Mouse (Mus musculus): ENCODE measurements around the gene Stap2.

- TF ChIP-seq CTCF (IDR thresholded peaks at IDR 0.05; ENCODE audit: control insufficient read depth, insufficient read depth, low read length) (no peak), POLR2A (IDR thresholded peaks at IDR 0.05; ENCODE audit: borderline replicate concordance, control insufficient read depth, low read depth, low read length) (no peak)
These were observed 21.5 kb upstream of the Stap2 start for GRCm38 (mm10) chr17:56026881-56027280.
